Mouse (Mus musculus) naive thymus-derived CD4-positive, alpha-beta T cell, adult 2 months (primary cell): ENCODE measurements around the gene Rgs13.

Experiments
- DNase-seq: peaks from one replicate; pipeline ENCODE4 v3.0.0-alpha.2; 2011; ENCODE audit warnings: low read depth

The Rgs13 gene

GRCm38 (mm10) chr1:144177166-144177565 lies at the start of gene Rgs13:
Rgs13 (minus strand) TSS chr1:144177372.
- DNase-seq: no peak

DNA sequence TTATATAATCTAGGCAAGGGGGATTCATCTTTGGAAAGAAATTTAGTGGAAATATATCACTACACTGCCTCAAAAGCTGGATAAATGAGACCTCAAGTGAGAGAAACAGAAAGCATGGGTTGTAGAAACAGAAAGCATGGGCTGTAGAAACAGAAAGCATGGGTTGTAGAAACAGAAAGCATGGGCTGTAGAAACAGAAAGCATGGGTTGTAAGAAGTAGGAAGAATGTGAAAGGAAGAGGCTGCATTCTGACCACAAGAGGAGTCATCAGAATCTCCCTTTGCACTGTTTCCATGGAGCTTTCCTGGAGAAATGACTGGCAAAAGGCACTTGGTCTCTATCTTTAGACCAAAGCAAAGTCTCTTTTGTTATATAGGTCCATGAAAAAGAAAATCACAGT lies 38.1 kb upstream of the Rgs13 start:
- DNase-seq: no peak

DNA sequence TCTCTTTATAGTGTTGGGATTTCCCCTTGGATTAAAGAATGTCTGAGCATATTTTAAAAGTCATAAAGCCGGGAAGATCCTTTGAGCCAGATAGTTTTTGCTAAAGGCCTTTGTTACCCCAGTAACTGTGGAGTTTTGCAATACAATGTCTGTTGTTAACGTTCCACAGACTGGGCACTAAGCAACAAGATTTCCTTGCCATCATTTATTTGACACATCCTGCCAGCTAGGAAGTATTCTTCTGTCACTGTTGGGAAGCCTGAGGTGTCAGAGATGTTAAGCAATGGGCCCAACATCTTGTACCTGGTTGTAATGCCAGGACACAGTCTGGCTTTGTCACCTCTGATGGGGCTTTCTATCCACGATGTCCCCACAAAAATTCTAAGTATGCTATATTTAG lies 33.7 kb upstream of the Rgs13 start:
- no peak for DNase-seq

DNA sequence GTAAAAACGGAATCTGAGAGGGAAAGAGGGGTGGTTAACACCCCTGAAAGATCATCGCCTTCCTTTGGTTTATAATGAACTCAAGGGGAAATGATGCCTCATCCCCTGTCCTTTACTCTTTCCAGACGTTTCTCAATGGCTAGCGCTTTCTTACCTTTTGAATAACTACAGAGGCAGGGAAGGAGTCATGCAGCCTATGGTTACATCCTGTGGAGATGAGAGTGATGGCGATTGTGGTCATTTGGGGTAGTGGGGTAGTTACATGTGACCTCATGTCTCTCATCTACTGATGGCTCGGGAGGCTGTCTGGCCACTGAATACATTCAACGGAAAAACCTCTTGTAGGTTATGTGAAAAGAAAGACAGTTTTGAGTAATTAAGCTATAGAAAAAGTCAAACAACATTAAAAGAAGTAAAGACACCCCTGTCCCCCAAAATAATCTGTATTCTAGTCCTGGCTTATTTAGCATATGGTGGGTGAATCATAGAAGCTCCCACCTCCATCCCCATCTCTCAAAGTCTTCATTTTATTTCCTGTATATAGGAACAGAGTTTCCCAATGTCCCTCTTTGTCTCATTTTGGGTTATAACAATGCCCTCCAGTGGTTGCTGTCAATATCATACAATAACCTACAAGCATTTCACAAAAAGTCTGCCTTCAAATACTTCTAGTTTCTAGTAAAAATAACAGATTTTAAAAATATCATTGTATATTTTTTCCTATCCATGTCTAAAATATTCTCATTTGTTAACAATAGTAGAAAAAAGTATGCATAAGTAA lies 29.3 kb upstream of the Rgs13 start:
- DNase-seq: no peak

- DNase-seq: no peak
These were observed 27.6 kb upstream of the Rgs13 start for GRCm38 (mm10) chr1:144204766-144205165.

DNA sequence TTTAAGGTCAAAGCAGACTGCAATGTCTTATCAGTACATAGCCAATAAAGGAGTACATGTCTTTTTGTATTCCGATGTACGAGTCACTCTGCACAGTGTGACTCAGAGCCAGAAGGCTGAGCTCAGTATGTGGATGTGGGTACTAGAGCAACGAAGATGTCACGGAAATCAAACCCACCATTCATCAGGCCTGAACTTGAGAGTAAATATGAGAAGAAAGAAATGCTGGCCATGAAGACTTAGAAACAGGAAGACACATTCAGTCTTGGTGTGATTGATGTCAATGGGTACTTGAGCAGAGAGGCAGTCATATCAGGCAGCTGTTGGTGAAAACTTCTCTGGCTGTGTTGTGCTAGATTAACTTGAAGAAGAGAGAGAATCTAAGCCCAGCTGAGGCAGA lies 25.8 kb upstream of the Rgs13 start:
- peak; percentile 22 for DNase-seq

DNA sequence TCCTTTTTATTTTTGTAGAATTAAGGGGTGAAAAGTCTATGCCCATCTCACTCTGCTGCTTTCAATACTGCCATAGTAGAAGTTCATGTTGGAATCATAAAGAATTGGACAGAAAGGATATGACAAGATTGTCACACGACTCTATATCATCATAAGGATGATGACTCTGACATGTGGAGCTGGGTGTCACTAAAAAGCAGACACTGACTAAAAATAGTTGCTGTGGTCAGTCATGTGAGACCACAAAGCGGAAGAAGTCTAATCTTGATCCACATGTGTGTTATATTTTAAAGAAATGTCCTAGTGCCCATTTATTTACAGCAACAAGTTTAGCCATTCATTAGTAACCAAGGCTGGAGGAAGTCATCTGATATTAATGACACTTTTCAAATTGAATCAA lies 23.3 kb upstream of the Rgs13 start:
- no peak for DNase-seq

GRCm38 (mm10) chr1:144199538-144199937 lies 22.4 kb upstream of the Rgs13 start:
- no peak for DNase-seq

DNA sequence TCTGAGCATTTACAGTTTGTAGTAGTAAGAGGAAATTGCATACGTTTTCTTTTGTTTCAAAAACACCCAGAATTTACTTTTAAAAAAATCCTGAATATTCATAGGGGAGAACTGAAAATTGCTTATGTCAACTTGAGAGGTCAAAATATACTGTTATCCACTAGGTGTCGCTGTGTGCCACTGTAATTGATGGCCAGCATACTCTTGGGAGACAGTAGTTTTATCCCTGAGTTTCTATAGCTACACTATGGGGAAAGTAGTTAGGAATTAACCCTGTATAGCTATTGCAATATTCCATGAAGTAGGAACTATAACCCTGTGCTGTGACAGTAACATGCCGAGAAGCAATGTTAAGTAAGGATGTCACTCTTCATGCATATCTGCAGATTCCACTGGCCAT lies 20.5 kb upstream of the Rgs13 start:
- peak; percentile 73 for DNase-seq

DNA sequence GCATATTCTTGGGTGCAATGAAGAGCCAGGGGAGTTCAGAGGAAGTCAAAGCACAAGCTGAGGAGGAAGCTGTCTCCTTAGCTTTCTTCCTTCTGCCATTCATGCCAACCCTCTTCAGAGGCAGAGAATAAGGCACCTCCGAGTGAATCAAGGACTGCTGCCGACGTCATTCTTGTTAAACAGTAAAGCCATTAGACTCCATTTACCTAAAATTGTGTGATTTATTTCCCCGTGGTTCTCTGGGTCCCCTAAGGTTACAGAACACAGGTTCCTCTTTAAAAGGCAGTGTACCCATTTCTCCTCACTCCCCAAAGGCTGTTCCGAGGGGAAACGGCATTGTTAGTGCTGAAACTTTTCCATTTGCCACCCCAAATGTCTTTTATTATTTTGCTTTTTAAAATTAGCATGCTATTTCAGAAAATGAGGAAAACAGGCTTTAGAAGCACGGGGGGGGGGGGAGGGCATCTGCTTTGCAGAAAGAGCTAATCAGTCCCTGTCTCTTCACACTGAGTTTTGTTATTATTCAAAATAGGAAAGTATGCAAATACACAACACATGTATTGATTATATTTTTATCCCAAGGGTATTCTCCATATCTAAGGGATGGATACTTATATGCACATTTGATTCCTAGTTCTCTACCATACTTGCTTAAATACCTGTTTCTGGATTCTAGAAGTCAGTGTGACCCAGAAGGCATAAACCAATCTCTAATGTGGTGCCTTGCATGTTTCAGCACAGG lies 9.7 kb upstream of the Rgs13 start:
- DNase-seq: no peak

GRCm38 (mm10) chr1:144184955-144185715 lies 8.0 kb upstream of the Rgs13 start:
- DNase-seq: no peak

- no peak for DNase-seq
These were observed 6.5 kb upstream of the Rgs13 start for GRCm38 (mm10) chr1:144183622-144184021.

- DNase-seq: no peak
These were observed 2.4 kb upstream of the Rgs13 start for GRCm38 (mm10) chr1:144179559-144179958.

GRCm38 (mm10) chr1:144178281-144178957 lies 1.2 kb upstream of the Rgs13 start:
- no peak for DNase-seq

- no peak for DNase-seq
These were observed 448 bp upstream of the Rgs13 start for GRCm38 (mm10) chr1:144177620-144178019.

DNA sequence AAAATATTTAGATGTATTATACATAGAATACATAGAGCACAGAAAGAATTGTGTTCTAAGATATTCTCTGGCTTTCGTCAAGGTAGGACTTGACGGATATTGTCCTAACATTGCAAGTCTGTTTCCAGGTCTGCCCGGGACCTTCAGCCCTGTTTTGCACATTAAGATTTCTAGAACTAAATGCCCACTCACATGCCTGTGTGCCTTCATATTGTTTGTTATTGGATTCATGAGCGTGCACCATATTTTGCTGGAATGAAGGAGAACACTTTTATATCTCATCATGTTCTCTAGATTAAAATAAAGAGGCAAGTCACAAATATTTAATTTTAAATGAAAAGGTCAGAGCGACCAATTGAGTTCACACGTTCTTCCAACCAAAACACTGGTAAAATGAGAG lies 2.4 kb downstream of the Rgs13 start:
- no peak for DNase-seq

GRCm38 (mm10) chr1:144173568-144174036 lies 3.6 kb downstream of the Rgs13 start:
- DNase-seq: no peak

GRCm38 (mm10) chr1:144168921-144169320 lies 8.3 kb downstream of the Rgs13 start:
- no peak for DNase-seq

DNA sequence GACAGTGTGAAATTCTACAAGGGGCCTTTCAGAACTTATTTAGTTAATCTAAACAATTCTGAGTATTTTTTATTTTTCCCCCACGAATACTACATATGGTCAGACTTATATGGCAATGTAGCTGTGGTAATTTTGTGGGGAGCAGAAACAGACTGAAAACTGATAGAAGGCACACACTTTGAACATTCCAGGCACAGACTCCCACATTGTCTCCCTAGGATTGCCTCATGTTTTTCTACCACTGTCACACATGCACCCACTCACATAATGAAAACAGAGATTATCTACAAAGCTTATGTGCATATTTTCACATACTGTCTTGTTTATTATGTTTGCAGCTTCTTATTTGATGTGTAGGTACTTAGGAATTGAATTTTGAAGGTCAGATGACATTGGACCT lies 9.4 kb downstream of the Rgs13 start:
- DNase-seq: no peak

DNA sequence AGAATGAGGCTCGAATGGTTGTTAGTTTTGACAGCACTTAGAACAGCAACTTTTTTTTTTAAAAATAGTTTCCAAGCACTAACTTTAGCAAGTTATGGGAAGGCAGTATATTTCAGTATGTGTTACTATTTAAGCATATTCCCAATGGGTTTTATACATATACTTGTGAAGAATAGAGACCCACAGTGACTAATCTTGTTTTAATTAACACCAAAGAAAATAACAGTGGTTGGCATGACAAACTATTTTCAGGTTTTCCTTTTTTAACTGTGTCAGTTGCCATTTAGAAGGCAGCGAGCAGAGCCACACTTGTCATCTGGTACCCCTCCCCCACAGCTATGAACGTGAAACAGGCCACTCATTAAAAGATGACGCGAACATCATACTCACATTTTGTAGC lies 10.3 kb downstream of the Rgs13 start:
- DNase-seq: no peak

- DNase-seq: no peak
These were observed 10.9 kb downstream of the Rgs13 start for GRCm38 (mm10) chr1:144166275-144166674.

GRCm38 (mm10) chr1:144152526-144152925 lies 24.6 kb downstream of the Rgs13 start:
- no peak for DNase-seq
